Comparison of ENCODE assay signal across 13 mouse cellular contexts in genomic region chr16:44435481-44435880, GRCm38 (mm10). TPM values are rescaled to one million over a fixed set of nuclear protein-coding genes. Genes with fewer than 3 reads are reported as not detected.
DNase-seq lines count a peak whose midpoint lies in the region; ATAC-seq and TF ChIP-seq lines count a peak whose summit lies in the region.
"Had no signal": no experiment of that assay in that cellular context is flagged by ENCODE, and none has a peak within 500 bp of the region (broad histone marks: within the 10 kb centered on the region; RNA-seq: fewer than 3 reads in every experiment).

No protein-coding gene starts in this region.

- intact Hi-C loops in left cerebral cortex, adult 2 months (cut with DNase I): no loop called here
- intact Hi-C loops in left cerebral cortex, postnatal 25 days (cut with DNase I): no loop called here

- TF ChIP-seq CTCF in left cerebral cortex, adult 2 months (IDR thresholded peaks at IDR 0.05): peak; percentile 7

- H3K4me3 ChIP-seq in embryonic facial prominence, embryonic 14.5 days (ENCODE audit: low read depth, low read length): no peak overlapping the region
- H3K4me3 ChIP-seq in embryonic facial prominence, embryonic 10.5 days: no peak overlapping the region
- no peak overlapping the region for H3K4me3 ChIP-seq in left cerebral cortex, adult 2 months
- H3K4me3 ChIP-seq: midbrain, embryonic 12.5 days had no signal

- no peaks in the 10 kb centered on the region for H3K36me3 ChIP-seq in embryonic facial prominence, embryonic 14.5 days (ENCODE audit: control insufficient read depth, insufficient read depth, low read length)
- H3K36me3 ChIP-seq in embryonic facial prominence, embryonic 10.5 days (replicated peaks): no peaks in the 10 kb centered on the region
- H3K36me3 ChIP-seq: midbrain, embryonic 12.5 days had no signal

- no peaks in the 10 kb centered on the region for H3K9me3 ChIP-seq in embryonic facial prominence, embryonic 14.5 days (ENCODE audit: control insufficient read depth, low read length)
- H3K9me3 ChIP-seq in embryonic facial prominence, embryonic 10.5 days: no peaks in the 10 kb centered on the region
- H3K9me3 ChIP-seq: midbrain, embryonic 12.5 days had no signal

- H3K4me1 ChIP-seq in embryonic facial prominence, embryonic 14.5 days (ENCODE audit: control insufficient read depth, insufficient read depth, low read length): no peaks in the 10 kb centered on the region
- H3K4me1 ChIP-seq in embryonic facial prominence, embryonic 10.5 days: no peaks in the 10 kb centered on the region
- H3K4me1 ChIP-seq: midbrain, embryonic 12.5 days had no signal

- 66% methylated on average over 4 of the region's 4 CpGs for WGBS in embryonic facial prominence, embryonic 14.5 days
- WGBS in embryonic facial prominence, embryonic 10.5 days: 76% methylated on average over 4 of the region's 4 CpGs

- no peak overlapping the region for H3K4me2 ChIP-seq in embryonic facial prominence, embryonic 14.5 days (ENCODE audit: low read depth, low read length)
- H3K4me2 ChIP-seq: hindbrain, embryonic 14.5 days; liver, embryonic 11.5 days; midbrain, embryonic 12.5 days had no signal

- H3K27ac ChIP-seq in embryonic facial prominence, embryonic 14.5 days (replicated peaks; ENCODE audit: low read depth, low read length): no peak overlapping the region
- H3K27ac ChIP-seq in embryonic facial prominence, embryonic 10.5 days (replicated peaks): no peak overlapping the region
- no peak overlapping the region for H3K27ac ChIP-seq in left cerebral cortex, adult 2 months
- H3K27ac ChIP-seq: hindbrain, embryonic 14.5 days; midbrain, embryonic 12.5 days had no signal

- H3K27me3 ChIP-seq in embryonic facial prominence, embryonic 14.5 days (replicated peaks; ENCODE audit: control insufficient read depth, insufficient read depth, low read length): no peaks in the 10 kb centered on the region
- no peaks in the 10 kb centered on the region for H3K27me3 ChIP-seq in embryonic facial prominence, embryonic 10.5 days (replicated peaks; ENCODE audit: low read depth, poor library complexity, severe bottlenecking)
- H3K27me3 ChIP-seq: midbrain, embryonic 12.5 days had no signal

- peak; percentile 5 for DNase-seq in embryonic facial prominence, embryonic 14.5 days (ENCODE audit: low spot score)
- no peak for DNase-seq in embryonic facial prominence, embryonic 10.5 days (ENCODE audit: low spot score)
- no peak for DNase-seq in left cerebral cortex, adult 2 months (ENCODE audit: extremely low spot score in 1 of 2, low spot score in 2 of 2)
- DNase-seq in left cerebral cortex, postnatal 25 days (ENCODE audit: low spot score in 2 of 2): no peak
- peak; percentile 58 for DNase-seq in ES-CJ7 (ENCODE audit: low read depth, low spot score)
- peak; percentile 16 for DNase-seq in embryo, embryonic 11 days
- no peak for DNase-seq in adrenal gland, adult 2 months
- no peak for DNase-seq in thymus, postnatal 25 days
- DNase-seq: lung, postnatal 14 days; spleen, adult 18-20 months had no signal

- no peak for ATAC-seq in embryonic facial prominence, embryonic 14.5 days (ENCODE audit: low read depth)

- H3K9ac ChIP-seq in embryonic facial prominence, embryonic 14.5 days (ENCODE audit: low read depth, low read length): no peak overlapping the region
- H3K9ac ChIP-seq: hindbrain, embryonic 14.5 days; midbrain, embryonic 12.5 days had no signal

RNA-seq across cellular contexts. Expression of gene Cfap44, which starts 40.9 kb away (rescaled TPM):
- 1.8 and 2.4 TPM in 2 replicates for polyA plus RNA-seq in embryonic facial prominence, embryonic 14.5 days (2014; fragmentation: Nextera tagmentation; extraction: Ambion mirVana)
- 0.76 and 0.84 TPM in 2 replicates for polyA plus RNA-seq in embryonic facial prominence, embryonic 10.5 days (2016; fragmentation: Nextera tagmentation; extraction: Ambion mirVana)
- 1 to 10 TPM; 4.3 to 5.0 TPM for total RNA-seq in left cerebral cortex, adult 2 months (2021)
- total RNA-seq in left cerebral cortex, postnatal 25 days (2021): 1 to 10 TPM; 2.4 to 4.0 TPM
- total RNA-seq in adrenal gland, adult 2 months (2021): under 1 TPM; 0.28 to 0.58 TPM
- 0.08 and 0.47 TPM in 2 replicates for polyA plus RNA-seq in adrenal gland, adult 2 months (2012; rRNA removed)

Comparison
In these comparisons a context has a peak if more than half of its experiments do, and no peak if none do; other contexts are left out.
1. DNase-seq: peak in embryonic facial prominence, embryonic 14.5 days (single experiment), ES-CJ7 (single experiment) and embryo, embryonic 11 days (single experiment); none in embryonic facial prominence, embryonic 10.5 days (single experiment), left cerebral cortex, adult 2 months (0 of 2), left cerebral cortex, postnatal 25 days (0 of 2), adrenal gland, adult 2 months (single experiment) and thymus, postnatal 25 days (single experiment).